Mouse (Mus musculus): ENCODE results near the gene Anks1. TPM values are rescaled to one million over a fixed set of nuclear protein-coding genes. Genes with fewer than 3 reads are reported as not detected.
"Not testable (repeated sequence)": the region's sequence is repeated elsewhere in the genome, so short reads cannot be mapped to it uniquely, and the experiment has no call there.

The Anks1 gene
- polyA plus RNA-seq, 1 experiment from 2014 or later: 6.7 TPM

DNA sequence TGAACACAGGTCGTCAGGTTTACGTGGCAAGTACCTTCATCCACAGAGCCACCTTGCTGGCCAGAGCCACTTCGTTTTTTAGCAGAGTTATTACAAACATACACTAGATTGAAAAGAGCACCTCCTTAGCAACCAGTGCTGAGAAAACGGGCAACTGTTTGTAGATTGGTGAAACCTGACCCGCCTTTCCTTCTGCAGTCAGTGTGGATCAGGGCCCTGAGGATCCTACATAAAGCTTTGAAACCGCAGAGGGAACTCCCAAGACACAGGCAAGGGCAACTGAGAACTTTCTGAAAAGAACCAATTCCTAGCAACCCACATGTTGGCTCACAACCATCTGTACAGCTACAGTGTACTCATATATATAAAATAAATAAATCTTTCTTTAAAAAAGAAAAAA lies 44.0 kb downstream of the Anks1 start:
- Histone ChIP-seq H3K9ac (no peak overlapping the region), H3K4me3 (no peak overlapping the region), H3K27ac (no peak overlapping the region), H3K27me3 (replicated peaks) (no peaks in the 10 kb centered on the region), H3K4me1 (peaks cover 15% of the 10 kb centered on the region), H3K9me3 (replicated peaks) (no peaks in the 10 kb centered on the region), H3K36me3 (no peaks in the 10 kb centered on the region), H3K4me2 (no peak overlapping the region)
- no peak for ATAC-seq
- 72% methylated on average over 6 of the region's 6 CpGs for WGBS (ENCODE audit: insufficient replicate concordance)

DNA sequence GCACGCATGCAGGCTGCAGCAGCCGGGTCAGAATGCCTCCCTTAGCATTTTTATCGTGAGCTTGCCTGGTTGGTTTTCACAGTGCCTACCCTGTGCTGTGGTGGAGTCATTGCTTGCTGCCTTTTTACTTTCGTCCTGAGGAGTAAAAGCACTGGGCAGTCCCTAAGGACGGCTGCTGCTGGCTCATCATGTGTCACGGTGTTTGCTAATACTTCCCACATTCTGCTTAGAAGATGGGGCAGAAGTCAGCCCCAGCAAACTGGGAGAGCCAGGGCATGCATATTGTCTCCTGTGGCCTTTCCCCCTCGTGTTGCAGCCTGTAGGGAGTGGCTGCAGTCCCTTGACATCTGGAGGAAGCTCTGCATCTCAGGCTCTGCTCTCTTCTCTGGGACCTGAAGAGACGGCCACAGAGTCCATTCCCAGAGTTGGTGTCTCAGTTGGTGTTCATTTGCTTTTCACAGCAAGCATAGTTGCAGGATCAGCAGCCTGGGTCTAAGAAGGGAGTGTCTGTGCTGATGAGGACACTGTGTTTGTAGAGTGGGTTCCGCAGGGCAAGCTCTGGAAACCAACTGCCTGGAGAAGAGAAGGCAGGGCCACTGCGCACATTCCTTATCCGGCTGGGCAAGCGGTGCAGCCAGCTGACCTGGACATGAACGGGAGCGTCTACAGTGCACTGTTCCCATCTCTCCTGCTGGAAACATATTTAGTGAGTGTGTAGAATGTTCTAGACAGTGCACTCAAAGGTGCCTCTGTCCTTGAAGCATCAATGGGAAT lies 45.7 kb downstream of the Anks1 start:
- whole genome bisulfite sequencing (ENCODE audit: insufficient replicate concordance): 67% methylated on average over 14 of the region's 14 CpGs
- Histone ChIP-seq H3K27ac (0 out of 2 replicates have a peak overlapping the region, but pooled peaks have one; percentile 6), H3K9ac (no peak overlapping the region), H3K4me1 (peaks cover 15% of the 10 kb centered on the region), H3K27me3 (replicated peaks) (no peaks in the 10 kb centered on the region), H3K9me3 (replicated peaks) (no peaks in the 10 kb centered on the region), H3K4me2 (no peak overlapping the region), H3K36me3 (no peaks in the 10 kb centered on the region), H3K4me3 (no peak overlapping the region)
- ATAC-seq: no peak

- H3K27me3 ChIP-seq (replicated peaks): no peaks in the 10 kb centered on the region
- 89% methylated on average over 9 of the region's 9 CpGs for WGBS (ENCODE audit: insufficient replicate concordance)
- no peak overlapping the region for H3K9ac ChIP-seq
- H3K4me2 ChIP-seq: no peak overlapping the region
- H3K27ac ChIP-seq: no peak overlapping the region
- no peaks in the 10 kb centered on the region for H3K36me3 ChIP-seq
- no peaks in the 10 kb centered on the region for H3K9me3 ChIP-seq (replicated peaks)
- ATAC-seq: no peak
- no peak overlapping the region for H3K4me3 ChIP-seq
- H3K4me1 ChIP-seq: peaks cover 15% of the 10 kb centered on the region
Measured at GRCm38 (mm10) chr17:27957649-27958048, 48.5 kb downstream of the Anks1 start.

DNA sequence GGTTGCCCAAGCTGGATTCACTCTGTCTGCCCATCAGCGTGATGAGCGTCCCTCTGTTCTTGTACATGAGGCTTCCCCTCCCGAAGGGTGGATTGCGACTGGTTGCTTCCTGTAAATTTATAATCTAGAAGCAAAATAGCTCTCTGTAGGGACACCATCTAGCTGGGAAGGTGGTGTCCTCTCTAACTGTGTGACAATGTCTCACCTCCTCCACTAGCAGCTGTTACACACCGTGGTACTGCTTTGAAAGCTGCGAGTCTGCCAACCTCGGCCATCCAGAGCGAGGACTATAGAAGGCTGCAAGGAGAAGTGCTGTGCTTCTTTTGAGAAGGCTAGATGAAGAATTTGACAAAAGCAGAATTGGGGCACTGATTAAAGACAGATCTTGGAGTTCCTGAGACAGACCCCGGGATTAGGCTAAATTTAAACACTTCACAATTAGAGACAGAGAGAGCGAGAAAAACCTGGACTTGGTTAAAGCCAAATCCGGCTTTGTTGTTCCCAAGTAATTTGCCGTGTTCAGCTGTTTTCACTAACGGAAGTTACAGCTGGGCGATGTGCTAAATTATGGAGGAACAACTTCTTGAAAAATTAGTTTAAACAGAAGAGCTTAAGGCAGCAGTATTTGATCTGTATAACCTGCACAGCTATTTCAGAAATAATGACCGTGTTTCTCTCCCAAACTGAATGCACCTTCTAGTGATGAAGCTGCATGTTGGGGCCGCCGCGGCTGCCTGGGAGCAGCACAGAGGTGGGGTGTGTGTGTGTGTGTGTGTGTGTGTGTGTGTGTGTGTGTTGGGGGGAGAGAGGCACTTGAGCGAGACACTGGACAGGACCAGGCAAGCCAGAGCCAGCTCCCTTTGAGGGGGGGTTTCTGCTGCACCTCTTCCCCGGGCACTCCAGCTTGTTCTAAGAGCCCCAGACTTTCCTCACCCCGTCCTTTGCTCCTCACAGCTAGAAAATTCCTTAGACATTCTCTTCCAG lies 51.3 kb downstream of the Anks1 start:
- no peak for ATAC-seq
- 82% methylated on average over 21 of the region's 21 CpGs for WGBS (ENCODE audit: insufficient replicate concordance)

GRCm38 (mm10) chr17:27963120-27963519 lies 54.0 kb downstream of the Anks1 start:
- not testable (repeated sequence) for ATAC-seq; H3K9me3 ChIP-seq (replicated peaks); H3K27me3 ChIP-seq (replicated peaks); H3K4me2 ChIP-seq; H3K36me3 ChIP-seq; H3K27ac ChIP-seq; H3K4me3 ChIP-seq; H3K9ac ChIP-seq
- peaks cover 17% of the 10 kb centered on the region for H3K4me1 ChIP-seq
- 74% methylated on average over 7 of the region's 7 CpGs for WGBS (ENCODE audit: insufficient replicate concordance)

More for the DNA sequence above, 51.3 kb downstream of the Anks1 start:
- Histone ChIP-seq H3K9me3 (replicated peaks) (no peaks in the 10 kb centered on the region), H3K4me1 (peaks cover 17% of the 10 kb centered on the region), H3K27me3 (replicated peaks) (no peaks in the 10 kb centered on the region), H3K4me2 (no peak overlapping the region), H3K36me3 (no peaks in the 10 kb centered on the region), H3K4me3 (no peak overlapping the region), H3K9ac (no peak overlapping the region), H3K27ac (no peak overlapping the region)

DNA sequence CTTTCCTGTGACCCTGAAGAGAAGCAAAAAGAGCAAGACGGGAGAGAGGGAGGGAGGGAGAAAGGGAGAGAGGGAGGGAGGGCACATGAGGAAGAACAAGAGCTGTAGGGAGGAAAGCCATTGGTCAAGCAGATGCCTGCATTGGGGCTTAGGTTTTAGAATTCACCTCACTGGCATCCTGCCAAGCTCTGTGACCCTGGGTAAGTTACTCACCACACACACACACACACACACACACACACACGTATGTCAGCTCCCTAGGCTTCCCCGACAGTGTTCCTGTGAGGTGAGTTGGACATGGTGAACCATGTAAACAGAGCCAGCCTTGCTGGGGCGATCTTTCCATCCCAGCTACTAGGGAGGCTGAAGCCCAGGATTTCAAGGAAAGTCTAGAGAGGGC lies 55.5 kb downstream of the Anks1 start:
- Histone ChIP-seq H3K36me3 (no peaks in the 10 kb centered on the region), H3K27me3 (replicated peaks) (no peaks in the 10 kb centered on the region), H3K4me2 (no peak overlapping the region), H3K4me1 (peaks cover 17% of the 10 kb centered on the region), H3K4me3 (no peak overlapping the region), H3K9ac (no peak overlapping the region), H3K27ac (no peak overlapping the region), H3K9me3 (replicated peaks) (no peaks in the 10 kb centered on the region)
- 53% methylated on average over 4 of the region's 4 CpGs for WGBS (ENCODE audit: insufficient replicate concordance)
- ATAC-seq: no peak

DNA sequence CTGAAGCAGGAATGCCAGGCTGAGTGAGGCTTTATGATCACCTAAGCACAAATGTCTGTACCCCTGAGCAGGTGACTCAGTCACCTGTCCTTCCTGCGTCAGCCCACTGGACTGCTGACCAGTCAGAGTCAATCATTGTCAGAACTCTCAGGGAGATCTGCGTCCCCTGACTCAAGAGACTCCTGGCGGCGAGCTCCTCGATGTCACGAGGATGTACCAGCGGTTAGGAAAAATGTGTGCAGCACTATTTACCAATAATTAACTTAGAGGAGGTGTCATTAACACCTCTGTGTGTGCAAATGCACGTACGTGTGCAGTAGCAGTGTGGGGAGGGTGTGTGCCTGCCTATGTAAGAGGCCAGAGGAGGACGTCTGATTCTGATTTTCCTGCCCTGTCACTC lies 56.2 kb downstream of the Anks1 start:
- H3K9me3 ChIP-seq (replicated peaks): no peaks in the 10 kb centered on the region
- WGBS (ENCODE audit: insufficient replicate concordance): 73% methylated on average over 10 of the region's 10 CpGs
- peaks cover 17% of the 10 kb centered on the region for H3K4me1 ChIP-seq
- H3K9ac ChIP-seq: no peak overlapping the region
- no peak overlapping the region for H3K4me2 ChIP-seq
- H3K27me3 ChIP-seq (replicated peaks): no peaks in the 10 kb centered on the region
- H3K27ac ChIP-seq: no peak overlapping the region
- no peak for ATAC-seq
- no peaks in the 10 kb centered on the region for H3K36me3 ChIP-seq
- no peak overlapping the region for H3K4me3 ChIP-seq

DNA sequence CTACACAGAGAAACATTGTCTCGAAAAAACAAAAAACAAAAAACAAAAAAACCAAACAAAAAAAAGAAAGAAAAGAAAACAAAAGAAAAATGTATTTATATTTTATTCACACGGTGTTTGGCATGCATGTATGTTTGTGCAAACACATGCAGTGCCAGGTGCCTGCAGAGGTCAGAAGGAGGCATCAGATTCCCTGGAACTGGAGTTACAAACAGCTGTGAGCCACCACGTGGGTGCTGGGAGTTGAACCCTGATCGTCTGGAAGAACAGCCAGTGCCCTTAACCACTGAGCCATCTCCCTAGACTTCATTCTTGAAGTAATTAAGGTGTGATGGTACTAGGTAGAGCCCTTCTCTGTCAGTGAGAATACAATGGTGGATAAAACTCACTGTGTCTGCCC lies 57.0 kb downstream of the Anks1 start:
- no peak overlapping the region for H3K27ac ChIP-seq
- ATAC-seq: no peak
- no peaks in the 10 kb centered on the region for H3K27me3 ChIP-seq (replicated peaks)
- H3K9ac ChIP-seq: no peak overlapping the region
- no peaks in the 10 kb centered on the region for H3K9me3 ChIP-seq (replicated peaks)
- H3K36me3 ChIP-seq: no peaks in the 10 kb centered on the region
- H3K4me2 ChIP-seq: no peak overlapping the region
- peaks cover 17% of the 10 kb centered on the region for H3K4me1 ChIP-seq
- H3K4me3 ChIP-seq: no peak overlapping the region
- WGBS (ENCODE audit: insufficient replicate concordance): 68% methylated on average over 4 of the region's 4 CpGs

GRCm38 (mm10) chr17:27966508-27967021 lies 57.5 kb downstream of the Anks1 start:
- peaks cover 17% of the 10 kb centered on the region for H3K4me1 ChIP-seq
- H3K27me3 ChIP-seq (replicated peaks): no peaks in the 10 kb centered on the region
- no peaks in the 10 kb centered on the region for H3K9me3 ChIP-seq (replicated peaks)
- no peak overlapping the region for H3K4me2 ChIP-seq
- WGBS (ENCODE audit: insufficient replicate concordance): 77% methylated on average over 11 of the region's 11 CpGs
- ATAC-seq: no peak
- H3K36me3 ChIP-seq: no peaks in the 10 kb centered on the region
- no peak overlapping the region for H3K27ac ChIP-seq
- no peak overlapping the region for H3K9ac ChIP-seq
- no peak overlapping the region for H3K4me3 ChIP-seq

DNA sequence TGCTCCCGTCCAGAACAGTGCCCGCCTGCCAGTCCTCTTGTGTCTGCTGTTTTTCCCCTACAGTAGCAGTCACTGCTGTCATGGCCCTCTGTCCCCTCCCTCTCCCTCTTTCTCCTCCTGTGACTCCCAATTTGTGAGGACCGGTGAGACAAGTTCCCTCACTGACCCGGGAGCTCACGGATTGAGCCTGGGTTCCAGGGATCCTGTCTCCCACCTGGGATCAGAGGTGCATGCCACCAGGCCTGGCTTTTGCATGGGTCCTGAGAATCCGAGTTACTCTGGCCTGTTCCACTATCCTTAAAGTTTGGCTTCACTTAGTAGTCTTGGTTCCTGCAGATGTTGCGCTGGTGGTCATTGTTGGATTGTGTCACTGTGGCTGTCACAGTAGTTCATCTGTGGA lies 58.4 kb downstream of the Anks1 start:
- ATAC-seq: no peak
- no peak overlapping the region for H3K4me2 ChIP-seq
- no peak overlapping the region for H3K4me3 ChIP-seq
- H3K9me3 ChIP-seq (replicated peaks): no peaks in the 10 kb centered on the region
- WGBS (ENCODE audit: insufficient replicate concordance): 85% methylated on average over 7 of the region's 7 CpGs
- H3K9ac ChIP-seq: no peak overlapping the region
- no peaks in the 10 kb centered on the region for H3K27me3 ChIP-seq (replicated peaks)
- H3K36me3 ChIP-seq: no peaks in the 10 kb centered on the region
- H3K4me1 ChIP-seq: peaks cover 17% of the 10 kb centered on the region
- H3K27ac ChIP-seq: no peak overlapping the region

DNA sequence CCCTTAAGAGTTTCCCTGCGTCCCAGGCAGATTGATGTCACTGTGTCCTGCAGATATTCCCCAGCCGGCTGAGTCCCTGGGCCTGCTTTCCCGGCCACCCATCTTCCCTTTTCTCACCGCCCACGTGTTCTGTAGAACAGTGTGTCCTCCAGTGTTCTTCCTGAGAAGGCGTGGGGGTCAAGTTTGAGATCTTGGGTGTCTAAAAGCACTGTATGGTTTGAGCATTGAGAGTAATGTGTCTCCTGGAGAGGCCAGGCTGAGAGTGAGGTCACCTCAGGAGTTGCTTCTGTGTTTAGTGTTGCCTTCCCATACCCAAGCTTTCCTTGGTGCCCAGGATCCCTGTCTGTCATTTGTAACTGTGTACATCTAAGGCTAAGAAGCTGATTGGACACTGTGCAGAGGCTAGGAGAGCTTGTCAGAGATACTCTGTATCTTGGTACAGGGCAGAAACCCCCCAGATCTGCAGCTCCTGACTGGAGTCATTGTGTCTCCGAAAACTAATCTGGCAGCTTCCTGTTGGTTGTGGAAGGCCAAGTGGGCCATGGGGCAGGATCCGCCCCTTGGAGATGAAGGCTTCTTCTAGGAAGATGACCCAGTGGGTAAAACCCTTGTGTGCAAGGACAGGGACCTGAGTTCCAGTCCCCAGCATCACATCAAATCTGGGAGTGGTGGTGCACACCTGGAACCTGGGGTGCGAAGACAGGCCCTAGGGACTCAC lies 59.1 kb downstream of the Anks1 start:
- no peaks in the 10 kb centered on the region for H3K36me3 ChIP-seq
- H3K4me3 ChIP-seq: no peak overlapping the region
- H3K9me3 ChIP-seq (replicated peaks): no peaks in the 10 kb centered on the region
- no peak overlapping the region for H3K9ac ChIP-seq
- no peak for ATAC-seq
- no peak overlapping the region for H3K4me2 ChIP-seq
- H3K27me3 ChIP-seq (replicated peaks): no peaks in the 10 kb centered on the region
- no peak overlapping the region for H3K27ac ChIP-seq
- 69% methylated on average over 9 of the region's 9 CpGs for WGBS (ENCODE audit: insufficient replicate concordance)
- peaks cover 16% of the 10 kb centered on the region for H3K4me1 ChIP-seq
